Mouse (Mus musculus) midbrain, postnatal 0 days (tissue): Measurements from ENCODE around the gene Wipi1. TPM values are rescaled to one million over a fixed set of nuclear protein-coding genes. Genes with fewer than 3 reads are reported as not detected.

Experiments
- ATAC-seq: fragments of 200-750 bp; cut with Nextera tagmentation; 2 replicates; pipeline ENCODE4 v1.8.0; 2017; ENCODE audit warnings: moderate number of reproducible peaks, mild to moderate bottlenecking, moderate TSS enrichment, moderate library complexity; ENCODE audit not compliant: low FRiP score
- DNase-seq: peaks from one replicate; pipeline ENCODE4 v3.0.0-alpha.2; 2015; ENCODE audit warnings: low spot score
- H3K27ac ChIP-seq: fragments of 300-500 bp; sonication (generic); 2 replicates; pipeline ENCODE4 v1.5.1; 2014; ENCODE audit warnings: low read depth, mild to moderate bottlenecking, low read length, mixed read lengths
- H3K27me3 ChIP-seq: fragments of 300-500 bp; sonication (generic); 2 replicates; pipeline ENCODE4 v1.6.1; 2014; ENCODE audit warnings: low read length, control low read depth, mixed read lengths; ENCODE audit not compliant: insufficient read depth
- H3K36me3 ChIP-seq: fragments of 300-500 bp; sonication (generic); 2 replicates; pipeline ENCODE4 v1.6.1; 2014; ENCODE audit warnings: low read length, control low read depth, mixed read lengths; ENCODE audit not compliant: insufficient read depth
- H3K4me1 ChIP-seq: fragments of 300-500 bp; sonication (generic); 2 replicates; pipeline ENCODE4 v1.6.1; 2014; ENCODE audit warnings: mild to moderate bottlenecking, control low read depth, antibody characterized with exemption, low read length, mixed read lengths; ENCODE audit not compliant: insufficient read depth
- H3K4me2 ChIP-seq: fragments of 300-500 bp; sonication (generic); 2 replicates; pipeline ENCODE4 v1.6.1; 2014; ENCODE audit warnings: low read depth, mild to moderate bottlenecking, low read length, mixed read lengths; ENCODE audit not compliant: poor library complexity, severe bottlenecking
- H3K4me3 ChIP-seq: fragments of 300-500 bp; sonication (generic); 2 replicates; pipeline ENCODE4 v1.5.1; 2014; ENCODE audit warnings: low read depth, mild to moderate bottlenecking, low read length, moderate library complexity
- H3K9ac ChIP-seq: fragments of 300-500 bp; sonication (generic); replicated peaks from 2 replicates; pipeline ENCODE4 v1.6.1; 2014; ENCODE audit warnings: mild to moderate bottlenecking, low read length, moderate library complexity, mixed read lengths; ENCODE audit not compliant: poor library complexity, severe bottlenecking
- H3K9me3 ChIP-seq: fragments of 300-500 bp; sonication (generic); 2 replicates; pipeline ENCODE4 v1.6.1; 2016; ENCODE audit warnings: low read length, control low read depth
- CTCF ChIP-seq: IDR thresholded peaks from 2 replicates; pipeline ENCODE4 v1.5.1; 2016; ENCODE audit warnings: antibody characterized with exemption, mild to moderate bottlenecking
- WGBS: fragments of 180-500 bp; shearing (Covaris S2); extraction: QIAGEN DNeasy Blood & Tissue Kit; methylation state at CpG from one replicate; pipeline ENCODE4 v1.1.7; 2014; 5-methylcytosine and 5-hydroxymethylcytosine counted together
- polyA plus RNA-seq: library from polyadenylated mRNA; unstranded; fragments of >200 nt; fragmentation: Nextera tagmentation; extraction: Ambion mirVana; gene quantifications from 2 replicates; pipeline ENCODE4 v1.2.1, GENCODE M21; 2015
- total RNA-seq: library from RNA; depleted of rRNA; stranded (reverse); fragments of >200 nt; gene quantifications from 2 replicates; pipeline ENCODE4 v1.2.3, GENCODE M21; 2014

Wipi1 gene
- total and polyA plus RNA-seq, 2 experiments from 2014 or later = 12.7 to 18.3 TPM

DNA sequence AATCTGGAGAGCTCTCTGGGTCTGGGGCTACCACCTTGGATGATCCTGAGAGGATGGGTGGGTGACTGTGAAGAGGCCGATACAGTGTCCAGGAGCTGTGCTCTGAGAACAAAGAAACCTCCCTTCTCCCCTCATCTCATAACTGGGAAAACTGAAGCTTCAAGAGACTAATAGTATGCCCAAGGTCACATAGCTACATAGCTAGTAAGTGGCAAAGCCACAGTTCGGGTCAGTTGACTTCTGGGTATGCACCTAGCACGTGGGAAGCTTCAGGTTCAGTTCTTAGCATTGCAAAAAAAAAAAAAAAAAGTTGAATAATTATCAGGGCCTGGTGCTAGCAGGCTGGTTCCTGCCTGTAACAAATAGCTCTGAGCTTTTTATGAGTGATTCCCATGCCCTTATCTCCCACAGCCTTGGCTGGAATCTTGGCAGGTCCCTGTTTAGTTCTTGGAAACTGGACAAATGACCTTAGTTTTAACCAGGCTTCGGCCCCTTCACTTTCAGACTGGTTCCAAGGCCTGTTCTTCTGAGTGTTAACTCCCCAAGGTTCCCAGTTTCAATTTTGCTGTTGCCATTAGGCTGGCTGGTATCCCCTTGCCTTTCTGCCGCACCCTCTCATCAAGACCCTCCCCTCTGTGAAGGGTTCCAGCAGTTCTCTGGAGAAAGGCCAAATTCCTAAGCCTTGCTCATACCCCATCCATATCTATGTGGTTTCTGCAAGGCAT lies 29.9 kb upstream of the Wipi1 start:
- no peak overlapping the region for H3K4me2 ChIP-seq
- H3K27ac ChIP-seq = no peak overlapping the region
- no peak overlapping the region for H3K4me3 ChIP-seq
- no peaks in the 10 kb centered on the region for H3K9me3 ChIP-seq
- ATAC-seq (no peak), DNase-seq (no peak)
- H3K4me1 ChIP-seq = no peaks in the 10 kb centered on the region
- H3K27me3 ChIP-seq = no peaks in the 10 kb centered on the region
- no peak overlapping the region for H3K9ac ChIP-seq
- WGBS = 84% methylated on average over 5 of the region's 5 CpGs
- TF ChIP-seq CTCF = no peak
- H3K36me3 ChIP-seq = no peaks in the 10 kb centered on the region

DNA sequence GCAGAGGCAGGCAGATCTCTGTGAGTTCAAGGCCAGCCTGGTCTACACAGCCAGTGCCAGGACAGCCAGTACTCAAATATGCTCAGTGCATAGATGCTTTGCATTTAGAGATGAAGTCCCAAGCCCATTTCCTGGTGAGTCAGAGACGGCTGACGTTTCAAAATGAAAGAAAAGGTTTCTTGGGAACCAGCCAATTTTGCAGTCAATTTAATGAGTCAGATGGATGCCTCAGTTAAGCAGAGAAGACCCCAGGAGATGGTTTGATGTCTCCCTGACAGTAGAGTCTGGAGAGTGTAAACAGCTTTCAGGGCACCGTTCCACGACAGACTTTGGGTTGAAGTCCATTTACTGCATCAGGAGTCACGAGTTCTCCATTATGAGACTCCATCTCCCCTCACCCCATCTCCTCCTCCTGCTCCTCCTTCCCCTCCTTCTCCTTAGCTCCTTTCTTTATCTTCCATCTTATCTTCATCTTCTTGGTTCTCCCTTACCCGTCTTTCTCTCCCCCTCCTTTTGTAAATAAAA lies 24.2 kb upstream of the Wipi1 start:
- Histone ChIP-seq H3K36me3 (no peaks in the 10 kb centered on the region), H3K27ac (no peak overlapping the region), H3K27me3 (no peaks in the 10 kb centered on the region), H3K4me3 (no peak overlapping the region), H3K9me3 (no peaks in the 10 kb centered on the region), H3K4me2 (no peak overlapping the region), H3K4me1 (no peaks in the 10 kb centered on the region), H3K9ac (no peak overlapping the region)
- no peak for TF ChIP-seq CTCF
- WGBS = 68% methylated on average over 6 of the region's 6 CpGs
- no peak for ATAC-seq
- no peak for DNase-seq

DNA sequence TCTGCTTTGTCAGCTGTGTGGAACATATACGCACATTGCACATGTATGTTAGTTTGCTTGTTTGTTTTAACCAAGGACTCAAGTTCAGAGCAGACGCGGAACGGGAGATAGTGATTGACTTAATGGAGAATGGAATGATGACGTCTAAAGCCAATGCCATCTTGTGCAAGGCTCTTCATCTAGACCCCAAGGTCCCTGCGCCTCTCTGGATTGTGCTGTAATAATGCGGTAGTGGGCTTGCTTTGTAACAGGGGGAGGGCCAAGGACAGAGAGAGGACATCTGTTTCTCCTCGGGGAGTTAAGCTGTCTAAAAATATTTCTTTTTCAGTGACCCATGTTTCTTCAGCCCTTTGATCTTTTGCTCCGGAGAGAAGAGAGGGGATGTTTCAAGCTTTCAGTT lies 23.2 kb upstream of the Wipi1 start:
- 84% methylated on average over 9 of the region's 9 CpGs for WGBS

DNA sequence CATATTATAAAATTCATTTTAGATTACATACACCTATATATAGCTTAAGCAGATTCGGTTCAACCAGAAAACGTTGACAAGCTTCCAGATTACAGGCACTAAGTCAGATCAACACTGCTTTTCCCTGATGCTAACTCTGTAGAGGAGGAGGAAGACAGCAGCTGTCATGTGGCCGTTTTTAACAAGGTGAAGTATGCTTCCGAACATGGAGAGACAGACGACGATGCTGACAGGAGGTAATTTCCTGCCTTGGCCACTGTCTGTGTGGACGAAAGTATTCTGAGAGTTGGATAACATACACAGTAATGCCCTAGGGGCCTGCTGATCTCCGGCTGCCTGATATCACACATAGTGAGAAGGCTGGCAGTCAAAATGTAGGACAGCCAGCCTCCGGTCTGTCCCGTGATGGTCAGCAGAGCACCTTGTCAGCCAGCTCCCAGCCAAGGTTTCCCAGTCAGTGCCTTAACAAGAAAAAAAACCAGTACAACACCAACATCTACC lies 17.3 kb upstream of the Wipi1 start:
- no peak for TF ChIP-seq CTCF
- no peak overlapping the region for H3K4me3 ChIP-seq
- no peak for ATAC-seq
- H3K27me3 ChIP-seq = no peaks in the 10 kb centered on the region
- no peak overlapping the region for H3K9ac ChIP-seq
- H3K27ac ChIP-seq = no peak overlapping the region
- H3K36me3 ChIP-seq = no peaks in the 10 kb centered on the region
- no peaks in the 10 kb centered on the region for H3K4me1 ChIP-seq
- H3K4me2 ChIP-seq = no peak overlapping the region
- H3K9me3 ChIP-seq = no peaks in the 10 kb centered on the region
- DNase-seq = no peak
- 73% methylated on average over 10 of the region's 10 CpGs for WGBS

More for the DNA sequence above, 23.2 kb upstream of the Wipi1 start:
- H3K36me3 ChIP-seq = no peaks in the 10 kb centered on the region
- no peaks in the 10 kb centered on the region for H3K27me3 ChIP-seq
- no peak for DNase-seq
- H3K9me3 ChIP-seq = no peaks in the 10 kb centered on the region
- H3K9ac ChIP-seq = no peak overlapping the region
- H3K4me2 ChIP-seq = no peak overlapping the region
- no peak for TF ChIP-seq CTCF
- no peak overlapping the region for H3K27ac ChIP-seq
- no peak for ATAC-seq
- H3K4me1 ChIP-seq = no peaks in the 10 kb centered on the region
- H3K4me3 ChIP-seq = no peak overlapping the region

DNA sequence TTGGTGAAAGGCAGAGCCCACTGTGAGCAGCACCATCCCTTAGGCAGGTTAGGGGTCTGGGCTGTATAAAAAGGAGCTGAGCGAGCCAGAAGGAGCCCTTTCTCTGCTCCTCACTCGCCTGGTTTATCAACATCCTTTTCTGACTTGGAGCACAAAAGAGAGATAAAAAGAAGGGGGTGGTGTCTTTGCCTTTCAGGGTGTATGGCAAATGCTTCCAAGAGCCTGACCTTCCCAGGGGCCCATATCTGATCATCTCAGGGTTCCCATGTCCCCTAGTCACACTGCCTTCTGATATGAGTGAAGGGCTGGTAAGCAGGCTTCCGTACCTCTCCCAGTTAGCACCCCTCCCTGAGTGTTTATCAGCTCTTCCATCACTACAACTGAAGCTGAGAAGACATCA lies 16.3 kb upstream of the Wipi1 start:
- no peak overlapping the region for H3K9ac ChIP-seq
- H3K27me3 ChIP-seq = no peaks in the 10 kb centered on the region
- no peaks in the 10 kb centered on the region for H3K9me3 ChIP-seq
- ATAC-seq = no peak
- WGBS = 86% methylated on average over 3 of the region's 3 CpGs
- no peak for DNase-seq
- H3K27ac ChIP-seq = no peak overlapping the region
- no peak overlapping the region for H3K4me3 ChIP-seq
- no peak for TF ChIP-seq CTCF
- no peaks in the 10 kb centered on the region for H3K36me3 ChIP-seq
- H3K4me1 ChIP-seq = no peaks in the 10 kb centered on the region
- H3K4me2 ChIP-seq = no peak overlapping the region

DNA sequence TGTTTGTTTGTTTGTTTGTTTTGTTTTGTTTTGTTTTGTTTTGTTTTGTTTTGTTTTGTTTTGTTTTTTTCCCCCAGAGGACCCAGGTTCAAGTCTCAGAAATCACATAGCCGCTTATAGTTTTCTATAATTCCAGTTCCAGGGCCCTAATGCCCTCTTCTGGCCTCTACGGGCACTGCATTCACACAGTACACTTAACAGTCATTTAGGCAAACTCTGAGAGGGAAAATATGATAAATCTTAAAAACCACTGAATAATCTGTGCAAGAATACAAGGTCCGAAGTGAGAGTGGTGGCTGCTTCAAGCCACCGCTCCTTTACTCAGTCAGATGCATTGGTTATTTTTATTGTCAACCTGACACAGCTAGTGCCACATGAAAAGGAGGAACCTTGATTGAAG lies 15.9 kb upstream of the Wipi1 start:
- DNase-seq = no peak
- peak; percentile 61 for TF ChIP-seq CTCF
- 93% methylated on average over 4 of the region's 4 CpGs for WGBS

More for the DNA sequence above, 15.9 kb upstream of the Wipi1 start:
- Histone ChIP-seq H3K9ac (no peak overlapping the region), H3K27ac (no peak overlapping the region), H3K4me1 (no peaks in the 10 kb centered on the region), H3K36me3 (no peaks in the 10 kb centered on the region), H3K9me3 (no peaks in the 10 kb centered on the region), H3K4me2 (no peak overlapping the region), H3K4me3 (no peak overlapping the region), H3K27me3 (no peaks in the 10 kb centered on the region)
- ATAC-seq = no peak
